Mouse (Mus musculus): ENCODE measurements around the gene Gm19426. TPM values are rescaled to one million over a fixed set of nuclear protein-coding genes. Genes with fewer than 3 reads are reported as not detected.
A peak's percentile ranks its signal among the peaks of the same experiment; 100 is the strongest.

Gene Gm19426
- polyA plus RNA-seq, 2 experiments = 0.98 to 1.8 TPM

GRCm38 (mm10) chr2:84775241-84775640, 31.8 kb upstream of the Gm19426 start, which contains the start of gene Serping1:
Gene Serping1 (minus strand): TSS chr2:84775444.
- Histone ChIP-seq H3K4me3 (ENCODE audit: insufficient read depth in 1 of 2, low read depth in 2 of 2, low read length in 2 of 2) (peak within 1 kb of the TSS; percentile 18 to 24; a peak in 3 of 4 replicates), H3K4me1 (replicated peaks; ENCODE audit: control insufficient read depth in 2 of 2, insufficient read depth in 2 of 2, low read length in 1 of 2) (peaks cover 0 to 5% of the 10 kb centered on the region in 2 experiments; a peak in 2 of 4 replicates), H3K4me2 (ENCODE audit: low read depth) (peak within 1 kb of the TSS; percentile 26), H3K36me3 (replicated peaks; ENCODE audit: control insufficient read depth, insufficient read depth, low read depth) (no peaks in the 10 kb centered on the region), H3K9me3 (ENCODE audit: control insufficient read depth, low read length) (no peaks in the 10 kb centered on the region), H3K9ac (replicated peaks) (no peak within 1 kb of the TSS), H3K27ac (no peak within 1 kb of the TSS), H3K27me3 (ENCODE audit: control insufficient read depth, insufficient read depth, low read length) (peaks cover 26% of the 10 kb centered on the region)
- ATAC-seq (ENCODE audit: insufficient read depth) = peak; percentile 69
- no peak for DNase-seq (ENCODE audit: low read depth in 3 of 3, low spot score in 3 of 3)
- no peak for TF ChIP-seq EP300 (IDR thresholded peaks at IDR 0.05; ENCODE audit: low read depth)
- no peak for TF ChIP-seq CTCF (IDR thresholded peaks at IDR 0.05; ENCODE audit: low read depth)
- 69% methylated on average over 9 of the region's 9 CpGs for WGBS (ENCODE audit: insufficient replicate concordance)

- TF ChIP-seq CTCF (IDR thresholded peaks at IDR 0.05; ENCODE audit: low read depth) (no peak), EP300 (IDR thresholded peaks at IDR 0.05; ENCODE audit: low read depth) (no peak)
- peaks cover 30% of the 10 kb centered on the region for H3K27me3 ChIP-seq (ENCODE audit: control insufficient read depth, insufficient read depth, low read length)
- no peak overlapping the region for H3K27ac ChIP-seq
- H3K4me3 ChIP-seq (ENCODE audit: insufficient read depth in 1 of 2, low read depth in 2 of 2, low read length in 2 of 2) = peak overlapping the region; percentile 18 to 24; a peak in 3 of 4 replicates
- H3K9ac ChIP-seq (replicated peaks) = no peak overlapping the region
- no peaks in the 10 kb centered on the region for H3K9me3 ChIP-seq (ENCODE audit: control insufficient read depth, low read length)
- peak; percentile 54 for ATAC-seq (ENCODE audit: insufficient read depth)
- no peaks in the 10 kb centered on the region for H3K36me3 ChIP-seq (replicated peaks; ENCODE audit: control insufficient read depth, insufficient read depth, low read depth)
- DNase-seq (ENCODE audit: low read depth in 3 of 3, low spot score in 3 of 3) = no peak
- H3K4me1 ChIP-seq (replicated peaks; ENCODE audit: control insufficient read depth in 2 of 2, insufficient read depth in 2 of 2, low read length in 1 of 2) = peaks cover 0 to 5% of the 10 kb centered on the region in 2 experiments; a peak in 2 of 4 replicates
- H3K4me2 ChIP-seq (ENCODE audit: low read depth) = peak overlapping the region; percentile 26
- WGBS (ENCODE audit: insufficient replicate concordance) = 14% methylated on average over 15 of the region's 15 CpGs
Measured at GRCm38 (mm10) chr2:84774751-84775150, 31.3 kb upstream of the Gm19426 start.

- no peaks in the 10 kb centered on the region for H3K36me3 ChIP-seq (replicated peaks; ENCODE audit: control insufficient read depth, insufficient read depth, low read depth)
- ATAC-seq (ENCODE audit: insufficient read depth) (no peak), DNase-seq (ENCODE audit: low read depth in 3 of 3, low spot score in 3 of 3) (no peak)
- no peak overlapping the region for H3K4me2 ChIP-seq (ENCODE audit: low read depth)
- peaks cover 0 to 5% of the 10 kb centered on the region in 2 experiments; a peak in 2 of 4 replicates for H3K4me1 ChIP-seq (replicated peaks; ENCODE audit: control insufficient read depth in 2 of 2, insufficient read depth in 2 of 2, low read length in 1 of 2)
- H3K27me3 ChIP-seq (ENCODE audit: control insufficient read depth, insufficient read depth, low read length) = peaks cover 25% of the 10 kb centered on the region
- TF ChIP-seq EP300 (IDR thresholded peaks at IDR 0.05; ENCODE audit: low read depth) = no peak
- TF ChIP-seq CTCF (IDR thresholded peaks at IDR 0.05; ENCODE audit: low read depth) = no peak
- H3K27ac ChIP-seq = no peak overlapping the region
- no peak overlapping the region for H3K9ac ChIP-seq (replicated peaks)
- no peak overlapping the region for H3K4me3 ChIP-seq (ENCODE audit: insufficient read depth in 1 of 2, low read depth in 2 of 2, low read length in 2 of 2)
- 56% methylated on average over 5 of the region's 5 CpGs for WGBS (ENCODE audit: insufficient replicate concordance)
- no peaks in the 10 kb centered on the region for H3K9me3 ChIP-seq (ENCODE audit: control insufficient read depth, low read length)
Measured at GRCm38 (mm10) chr2:84773195-84773594, 29.7 kb upstream of the Gm19426 start.

GRCm38 (mm10) chr2:84772454-84772853, 29.0 kb upstream of the Gm19426 start:
- 53% methylated on average over 4 of the region's 4 CpGs for WGBS (ENCODE audit: insufficient replicate concordance)

GRCm38 (mm10) chr2:84770501-84770900, 27.0 kb upstream of the Gm19426 start:
- WGBS (ENCODE audit: insufficient replicate concordance) = 49% methylated on average over 6 of the region's 6 CpGs
- no peak overlapping the region for H3K9ac ChIP-seq (replicated peaks)
- no peak overlapping the region for H3K27ac ChIP-seq
- no peak for ATAC-seq (ENCODE audit: insufficient read depth)
- no peaks in the 10 kb centered on the region for H3K9me3 ChIP-seq (ENCODE audit: control insufficient read depth, low read length)
- no peak overlapping the region for H3K4me3 ChIP-seq (ENCODE audit: insufficient read depth in 1 of 2, low read depth in 2 of 2, low read length in 2 of 2)
- DNase-seq (ENCODE audit: low read depth in 3 of 3, low spot score in 3 of 3) = no peak
- peaks cover 0 to 5% of the 10 kb centered on the region in 2 experiments; a peak in 2 of 4 replicates for H3K4me1 ChIP-seq (replicated peaks; ENCODE audit: control insufficient read depth in 2 of 2, insufficient read depth in 2 of 2, low read length in 1 of 2)
- peaks cover 21% of the 10 kb centered on the region for H3K27me3 ChIP-seq (ENCODE audit: control insufficient read depth, insufficient read depth, low read length)
- no peak overlapping the region for H3K4me2 ChIP-seq (ENCODE audit: low read depth)
- no peaks in the 10 kb centered on the region for H3K36me3 ChIP-seq (replicated peaks; ENCODE audit: control insufficient read depth, insufficient read depth, low read depth)
- TF ChIP-seq EP300 (IDR thresholded peaks at IDR 0.05; ENCODE audit: low read depth) (no peak), CTCF (IDR thresholded peaks at IDR 0.05; ENCODE audit: low read depth) (no peak)

More at GRCm38 (mm10) chr2:84772454-84772853, 29.0 kb upstream of the Gm19426 start:
- Histone ChIP-seq H3K4me2 (ENCODE audit: low read depth) (no peak overlapping the region), H3K27ac (no peak overlapping the region), H3K9ac (replicated peaks) (no peak overlapping the region), H3K36me3 (replicated peaks; ENCODE audit: control insufficient read depth, insufficient read depth, low read depth) (no peaks in the 10 kb centered on the region), H3K27me3 (ENCODE audit: control insufficient read depth, insufficient read depth, low read length) (peaks cover 21% of the 10 kb centered on the region), H3K4me1 (replicated peaks; ENCODE audit: control insufficient read depth in 2 of 2, insufficient read depth in 2 of 2, low read length in 1 of 2) (peaks cover 0 to 5% of the 10 kb centered on the region in 2 experiments; a peak in 2 of 4 replicates), H3K9me3 (ENCODE audit: control insufficient read depth, low read length) (no peaks in the 10 kb centered on the region), H3K4me3 (ENCODE audit: insufficient read depth in 1 of 2, low read depth in 2 of 2, low read length in 2 of 2) (no peak overlapping the region)
- no peak for DNase-seq (ENCODE audit: low read depth in 3 of 3, low spot score in 3 of 3)
- TF ChIP-seq EP300 (IDR thresholded peaks at IDR 0.05; ENCODE audit: low read depth) (no peak), CTCF (IDR thresholded peaks at IDR 0.05; ENCODE audit: low read depth) (no peak)
- ATAC-seq (ENCODE audit: insufficient read depth) = no peak
